Mouse (Mus musculus): Measurements from ENCODE around the gene Osbpl3.

Gene Osbpl3

GRCm38 (mm10) chr6:50295136-50295535 is 160.9 kb downstream of the Osbpl3 start:
- DNase-seq (ENCODE audit: low spot score in 2 of 2) = no peak

GRCm38 (mm10) chr6:50294128-50294527 is 161.9 kb downstream of the Osbpl3 start:
- DNase-seq (ENCODE audit: low spot score in 2 of 2) = peak; percentile 53 to 63

DNA sequence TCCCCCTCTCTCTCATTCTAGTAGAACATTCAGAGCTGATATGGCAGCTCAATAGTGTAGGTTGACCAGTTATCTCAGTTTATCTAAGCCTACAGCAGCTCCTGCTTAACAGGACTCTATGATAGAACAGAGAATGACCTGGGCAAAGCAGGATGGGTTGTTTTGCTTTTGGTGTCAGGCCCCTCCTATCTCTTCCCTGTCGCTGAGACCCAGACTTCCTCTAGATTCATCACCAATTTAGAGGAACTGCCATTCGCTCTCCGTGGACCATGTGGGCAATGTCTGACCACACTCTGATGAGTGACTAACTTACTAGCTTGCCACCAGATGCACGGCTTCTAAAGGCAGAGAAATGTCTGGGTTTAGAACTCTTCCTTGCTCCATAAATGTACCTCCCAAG is 164.4 kb downstream of the Osbpl3 start:
- no peak for DNase-seq (ENCODE audit: low spot score in 2 of 2)

DNA sequence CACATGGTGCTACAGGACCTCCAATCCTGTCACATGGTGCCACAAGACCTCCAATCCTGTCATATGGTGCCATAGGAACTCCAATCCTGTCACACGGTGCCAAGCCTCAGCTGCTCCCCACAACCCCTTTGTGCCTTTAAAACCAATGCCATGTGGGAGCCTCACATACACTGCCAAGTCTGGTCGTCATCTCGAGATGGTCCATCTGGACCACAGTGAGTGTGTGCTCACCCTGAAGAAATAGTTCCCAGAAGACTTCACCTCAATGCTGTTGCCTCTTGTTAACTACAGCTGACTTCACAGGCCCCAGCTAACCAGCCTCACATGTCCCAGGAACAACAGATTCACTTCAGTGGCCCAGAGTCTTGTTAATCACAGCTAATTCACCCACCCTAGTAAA is 169.1 kb downstream of the Osbpl3 start:
- DNase-seq (ENCODE audit: low spot score in 2 of 2) = no peak

DNA sequence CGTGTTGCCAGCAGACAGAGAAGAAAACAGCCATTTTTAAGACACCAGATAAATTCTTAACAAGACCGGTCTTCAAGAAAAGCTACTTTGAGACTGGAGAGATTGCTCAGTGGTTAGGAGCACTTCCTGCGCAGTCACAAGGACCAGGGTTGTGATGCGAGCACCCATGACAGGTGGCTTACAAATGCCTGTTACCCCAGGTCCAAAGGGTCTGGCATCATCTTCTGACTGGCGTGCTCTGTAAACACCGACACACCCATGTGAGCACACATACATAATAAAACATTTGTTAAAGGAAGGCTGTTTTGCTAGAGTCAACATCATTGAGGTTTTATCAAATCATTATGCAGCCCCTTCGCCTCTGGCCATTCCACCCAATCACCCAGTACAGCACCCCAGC is 176.4 kb downstream of the Osbpl3 start:
- DNase-seq (ENCODE audit: low spot score in 2 of 2) = no peak

GRCm38 (mm10) chr6:50273947-50274346 is 182.1 kb downstream of the Osbpl3 start:
- DNase-seq (ENCODE audit: low spot score in 2 of 2) = no peak

- no peak for DNase-seq (ENCODE audit: low spot score in 2 of 2)
Observed at GRCm38 (mm10) chr6:50273416-50273815, 182.6 kb downstream of the Osbpl3 start.

DNA sequence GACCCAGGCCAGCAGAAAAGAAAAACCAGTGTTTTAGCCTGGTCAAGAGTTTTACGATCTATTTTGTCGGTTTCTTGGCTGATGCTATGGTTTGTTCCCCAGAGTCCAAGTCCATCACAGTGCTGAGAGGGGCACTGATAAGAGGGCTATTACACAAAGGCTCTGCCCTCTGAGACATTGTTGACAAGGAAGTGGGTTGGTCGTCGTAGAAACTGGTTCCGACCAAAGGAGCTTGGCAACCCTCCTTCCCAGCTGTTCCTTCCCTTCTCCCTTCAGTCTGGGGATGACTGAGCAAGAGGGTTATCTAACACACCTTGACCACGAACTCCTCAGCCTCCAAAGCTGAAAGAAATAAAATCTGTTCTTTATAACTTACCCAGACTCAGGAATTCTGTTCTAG is 192.3 kb downstream of the Osbpl3 start, which contains the start of gene Gsdme:
Gene Gsdme (minus strand): TSS at position 193 of the 400 bp plus-strand sequence.
- DNase-seq (ENCODE audit: low spot score in 2 of 2) = no peak

DNA sequence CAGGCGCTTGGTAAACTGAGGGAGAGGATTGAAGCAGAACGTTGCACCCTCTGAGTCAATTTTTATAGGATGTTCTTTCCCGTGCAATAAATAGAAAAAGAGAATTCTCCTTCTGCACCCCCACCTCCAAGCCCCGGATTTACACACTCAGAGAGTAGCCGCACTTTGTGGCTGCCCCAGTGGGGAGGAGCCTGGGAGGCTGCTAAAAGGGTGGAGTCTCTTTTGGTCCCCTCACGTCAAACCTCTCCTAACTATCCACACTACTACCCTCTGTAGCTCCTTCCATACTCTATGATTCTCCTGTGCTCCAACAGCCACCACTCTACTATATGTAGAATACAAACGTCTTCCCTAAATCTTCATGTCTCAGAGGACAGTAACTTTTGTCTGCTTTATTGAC is 193.7 kb downstream of the Osbpl3 start:
- no peak for DNase-seq (ENCODE audit: low spot score in 2 of 2)

GRCm38 (mm10) chr6:50261922-50262261 is 194.1 kb downstream of the Osbpl3 start:
- DNase-seq (ENCODE audit: low spot score in 2 of 2) = no peak

- DNase-seq (ENCODE audit: low spot score in 2 of 2) = peak; percentile 72 to 80
Observed at GRCm38 (mm10) chr6:50261201-50261921, 194.6 kb downstream of the Osbpl3 start.

GRCm38 (mm10) chr6:50255356-50255755 is 200.6 kb downstream of the Osbpl3 start:
- DNase-seq (ENCODE audit: low spot score in 2 of 2) = no peak

DNA sequence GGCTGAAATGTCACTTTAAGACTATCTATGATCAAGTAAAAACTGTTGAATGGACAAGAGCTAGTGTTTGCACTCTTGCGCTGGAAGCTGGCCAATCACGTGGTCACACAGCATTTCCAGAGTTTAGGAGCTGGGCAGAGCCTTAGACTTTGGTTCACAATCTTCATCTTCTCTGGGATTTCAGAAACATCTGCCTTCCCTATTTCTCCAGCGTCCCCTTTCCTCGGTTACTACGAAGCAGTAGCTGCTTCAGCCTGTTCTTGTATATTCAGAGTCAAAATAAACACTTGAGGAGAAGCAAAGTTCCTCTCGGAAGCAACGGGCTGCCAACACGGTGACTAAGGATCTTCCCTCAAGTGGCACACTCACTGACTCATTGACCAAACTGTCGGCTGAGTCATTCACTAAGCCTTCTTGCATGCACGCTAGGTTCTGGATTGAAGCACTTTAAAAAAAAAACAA is 201.2 kb downstream of the Osbpl3 start:
- DNase-seq (ENCODE audit: low spot score in 2 of 2) = no peak

DNA sequence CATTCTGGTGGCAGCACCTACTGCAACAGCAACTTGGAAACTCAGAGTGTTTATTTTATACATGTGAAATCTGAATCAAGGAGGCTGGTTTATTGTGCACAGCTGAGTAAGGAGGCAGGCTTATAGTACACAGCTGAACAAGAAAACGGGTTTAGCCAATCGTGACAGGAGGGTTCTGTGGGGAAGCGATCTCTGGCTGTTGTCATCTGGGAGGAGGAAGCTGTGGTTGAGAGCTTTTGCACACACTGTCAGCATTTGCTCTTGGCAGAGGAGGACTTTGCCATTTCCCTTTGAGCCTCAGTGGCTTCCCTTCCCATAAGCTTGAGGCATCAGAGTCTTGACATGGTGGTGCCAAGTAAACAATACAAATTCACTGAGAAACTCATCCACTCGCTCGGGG is 203.3 kb downstream of the Osbpl3 start:
- DNase-seq (ENCODE audit: low spot score in 2 of 2) = no peak

GRCm38 (mm10) chr6:50247791-50248190 is 208.2 kb downstream of the Osbpl3 start:
- no peak for DNase-seq (ENCODE audit: low spot score in 2 of 2)

DNA sequence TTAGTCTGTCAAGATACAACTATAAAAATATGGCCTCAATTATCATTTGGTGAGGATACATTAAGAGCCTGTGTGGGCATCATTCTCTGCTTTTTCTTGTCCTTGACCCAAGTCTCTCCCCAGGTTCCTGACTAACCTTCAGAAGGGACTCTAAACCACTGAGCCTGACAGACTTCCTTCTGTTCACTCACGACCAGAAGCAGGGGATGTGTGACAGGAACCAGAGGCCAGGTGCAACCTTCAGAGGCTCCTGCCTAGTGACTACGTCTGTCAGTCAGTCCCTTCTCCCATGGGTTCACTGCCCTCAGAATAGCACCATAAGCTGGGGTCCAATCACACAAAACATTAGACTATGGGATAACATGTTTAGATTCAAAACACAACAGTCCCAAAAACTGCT is 208.6 kb downstream of the Osbpl3 start:
- DNase-seq (ENCODE audit: low spot score in 2 of 2) = no peak

GRCm38 (mm10) chr6:50244967-50245366 is 211.0 kb downstream of the Osbpl3 start:
- no peak for DNase-seq (ENCODE audit: low spot score in 2 of 2)

DNA sequence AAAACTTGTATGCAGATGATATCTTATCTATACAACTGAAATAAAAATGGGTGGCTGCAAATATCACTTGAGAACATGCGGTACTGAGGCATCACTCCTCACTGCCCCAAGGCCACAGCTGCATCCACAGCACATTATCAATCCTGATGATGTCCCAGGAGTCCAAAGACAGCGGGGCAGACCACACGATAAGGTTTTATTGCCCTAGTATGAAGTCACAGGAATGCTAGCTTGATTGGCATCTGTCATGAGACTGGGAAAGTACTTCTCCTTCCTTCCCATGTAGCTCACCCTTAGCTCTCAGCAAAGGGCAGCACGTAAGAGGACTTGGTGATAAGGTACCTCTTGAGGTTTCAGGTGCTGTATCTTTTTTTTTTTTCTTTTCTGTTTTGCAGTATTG is 211.9 kb downstream of the Osbpl3 start:
- DNase-seq (ENCODE audit: low spot score in 2 of 2) = no peak

Measured in frontal cortex, postnatal 10 days (tissue).